24 mouse cellular contexts compared by ENCODE assay signal in genomic region chr11:95769208-95769607, GRCm38 (mm10). TPM values are rescaled to one million over a fixed set of nuclear protein-coding genes. Genes with fewer than 3 reads are reported as not detected.
DNase-seq lines count a peak whose midpoint lies in the region; ATAC-seq and TF ChIP-seq lines count a peak whose summit lies in the region.
"Had no signal": no experiment of that assay in that cellular context is flagged by ENCODE, and none has a peak within 500 bp of the region (broad histone marks: within the 10 kb centered on the region; RNA-seq: fewer than 3 reads in every experiment).

No protein-coding gene starts in this region.

- ATAC-seq in kidney, postnatal 0 days (replicated peaks; ENCODE audit: low FRiP score, low read depth): no peak
- ATAC-seq in midbrain, embryonic 11.5 days (ENCODE audit: low FRiP score): no peak
- no peak for ATAC-seq in midbrain, embryonic 13.5 days
- ATAC-seq: activated CD4-positive, CD25-positive, alpha-beta regulatory T cell, adult 4 months; CD4-positive, CD25-positive, alpha-beta regulatory T cell, adult 4 months; forebrain, embryonic 13.5 days; forebrain, embryonic 15.5 days; forebrain, postnatal 0 days had no signal

- no peak for DNase-seq in kidney, postnatal 0 days (ENCODE audit: low spot score)
- DNase-seq in kidney, postnatal 10 days: no peak
- peak; percentile 51 for DNase-seq in midbrain, embryonic 11.5 days (ENCODE audit: low spot score, missing footprints)
- no peak for DNase-seq in neural tube, embryonic 10.5 days (ENCODE audit: extremely low spot score, low spot score)
- DNase-seq: adrenal gland, adult 8-10 months; adrenal gland, postnatal 14 days; adrenal gland, postnatal 36 days; B cell, adult 2 months; cerebellum, adult 11-12 months; cerebellum, adult 2 months; cerebellum, adult 9-10 months; cerebellum, postnatal 10 days; cerebellum, postnatal 25 days; forebrain, postnatal 0 days had no signal

- TF ChIP-seq CTCF in kidney, postnatal 0 days (IDR thresholded peaks at IDR 0.05; ENCODE audit: low read depth): no peak

- WGBS in kidney, postnatal 0 days: 92% methylated on average over 10 of the region's 10 CpGs
- WGBS in midbrain, embryonic 11.5 days: 96% methylated on average over 10 of the region's 10 CpGs
- 88% methylated on average over 10 of the region's 10 CpGs for WGBS in midbrain, embryonic 13.5 days

- no peak overlapping the region for H3K4me2 ChIP-seq in kidney, postnatal 0 days (ENCODE audit: low read length)
- H3K4me2 ChIP-seq in midbrain, embryonic 11.5 days: no peak overlapping the region
- no peak overlapping the region for H3K4me2 ChIP-seq in midbrain, embryonic 13.5 days (replicated peaks)
- H3K4me2 ChIP-seq: embryonic facial prominence, embryonic 12.5 days; forebrain, embryonic 13.5 days; forebrain, embryonic 15.5 days had no signal

- H3K36me3 ChIP-seq in kidney, postnatal 0 days (ENCODE audit: insufficient read depth, low read length): peaks cover 10% of the 10 kb centered on the region; the same call in 1 of the 2 replicates
- no peaks in the 10 kb centered on the region for H3K36me3 ChIP-seq in midbrain, embryonic 11.5 days (ENCODE audit: control insufficient read depth, insufficient read depth, low read length)
- peaks cover 24% of the 10 kb centered on the region for H3K36me3 ChIP-seq in midbrain, embryonic 13.5 days

- no peak overlapping the region for H3K4me3 ChIP-seq in kidney, postnatal 0 days (replicated peaks; ENCODE audit: low read depth, low read length)
- H3K4me3 ChIP-seq in midbrain, embryonic 11.5 days (ENCODE audit: low read depth, low read length): no peak overlapping the region
- H3K4me3 ChIP-seq in midbrain, embryonic 13.5 days (replicated peaks): no peak overlapping the region
- H3K4me3 ChIP-seq: embryonic facial prominence, embryonic 10.5 days; embryonic facial prominence, embryonic 12.5 days; forebrain, embryonic 13.5 days; forebrain, embryonic 15.5 days had no signal

- no peaks in the 10 kb centered on the region for H3K9me3 ChIP-seq in kidney, postnatal 0 days (replicated peaks; ENCODE audit: low read length)
- no peaks in the 10 kb centered on the region for H3K9me3 ChIP-seq in midbrain, embryonic 11.5 days (ENCODE audit: control insufficient read depth, low read length)
- no peaks in the 10 kb centered on the region for H3K9me3 ChIP-seq in midbrain, embryonic 13.5 days
- H3K9me3 ChIP-seq: embryonic facial prominence, embryonic 10.5 days; embryonic facial prominence, embryonic 12.5 days; forebrain, embryonic 13.5 days; forebrain, embryonic 15.5 days; G1E had no signal

- H3K27me3 ChIP-seq in kidney, postnatal 0 days (ENCODE audit: insufficient read depth, low read length): no peaks in the 10 kb centered on the region
- H3K27me3 ChIP-seq in midbrain, embryonic 11.5 days (ENCODE audit: control insufficient read depth, insufficient read depth, low read length): no peaks in the 10 kb centered on the region
- H3K27me3 ChIP-seq in midbrain, embryonic 13.5 days: no peaks in the 10 kb centered on the region
- H3K27me3 ChIP-seq: CH12.LX; embryonic facial prominence, embryonic 12.5 days; forebrain, embryonic 13.5 days; forebrain, embryonic 15.5 days had no signal

- no peak overlapping the region for H3K9ac ChIP-seq in kidney, postnatal 0 days (ENCODE audit: low read depth, low read length)
- no peak overlapping the region for H3K9ac ChIP-seq in midbrain, embryonic 11.5 days (ENCODE audit: low read length)
- no peak overlapping the region for H3K9ac ChIP-seq in midbrain, embryonic 13.5 days (replicated peaks)
- H3K9ac ChIP-seq: embryonic facial prominence, embryonic 12.5 days; forebrain, embryonic 13.5 days; forebrain, embryonic 15.5 days; forebrain, postnatal 0 days had no signal

- H3K27ac ChIP-seq in kidney, postnatal 0 days: peak overlapping the region; percentile 39; the same call in 1 of the 2 replicates
- no peak overlapping the region for H3K27ac ChIP-seq in midbrain, embryonic 11.5 days (ENCODE audit: low read depth, low read length)
- no peak overlapping the region for H3K27ac ChIP-seq in midbrain, embryonic 13.5 days
- H3K27ac ChIP-seq: embryonic facial prominence, embryonic 10.5 days; embryonic facial prominence, embryonic 12.5 days; forebrain, embryonic 13.5 days; forebrain, embryonic 15.5 days had no signal

- H3K4me1 ChIP-seq in kidney, postnatal 0 days (replicated peaks; ENCODE audit: insufficient read depth, low read length): peaks cover 5% of the 10 kb centered on the region; the same call in 1 of the 2 replicates
- H3K4me1 ChIP-seq in midbrain, embryonic 11.5 days (ENCODE audit: control insufficient read depth, insufficient read depth, low read length): no peaks in the 10 kb centered on the region
- H3K4me1 ChIP-seq in midbrain, embryonic 13.5 days (replicated peaks): no peaks in the 10 kb centered on the region
- H3K4me1 ChIP-seq: forebrain, embryonic 13.5 days; forebrain, embryonic 15.5 days had no signal

RNA-seq across cellular contexts. Expression of gene B130006D01Rik, which starts 45.8 kb away (rescaled TPM):
- 0.22 and 0.42 TPM in 2 replicates for polyA plus RNA-seq in kidney, postnatal 0 days (2015; fragmentation: Nextera tagmentation; extraction: Ambion mirVana)
- 0.39 and 1.1 TPM in 2 replicates for polyA plus RNA-seq in midbrain, embryonic 11.5 days (2014; fragmentation: Nextera tagmentation; extraction: Ambion mirVana)
- polyA plus RNA-seq in midbrain, embryonic 13.5 days (2015; fragmentation: Nextera tagmentation; extraction: Ambion mirVana): 1.5 and 2.0 TPM in 2 replicates

RNA-seq across cellular contexts. Expression of gene Phospho1, which starts 55.1 kb away (rescaled TPM):
- 0.17 TPM in 1 of 2 replicates, not detected in the other for polyA plus RNA-seq in kidney, postnatal 0 days (2015; fragmentation: Nextera tagmentation; extraction: Ambion mirVana)
- not detected in 2 replicates for polyA plus RNA-seq in midbrain, embryonic 11.5 days (2014; fragmentation: Nextera tagmentation; extraction: Ambion mirVana)
- polyA plus RNA-seq in midbrain, embryonic 13.5 days (2015; fragmentation: Nextera tagmentation; extraction: Ambion mirVana): not detected in 2 replicates
- polyA plus RNA-seq: activated CD4-positive, CD25-positive, alpha-beta regulatory T cell, adult 4 months; CD4-positive, CD25-positive, alpha-beta regulatory T cell, adult 4 months; embryonic facial prominence, embryonic 10.5 days; embryonic facial prominence, embryonic 12.5 days; forebrain, embryonic 11.5 days; forebrain, embryonic 13.5 days; forebrain, embryonic 15.5 days; forebrain, postnatal 0 days had no signal

RNA-seq across cellular contexts. Expression of gene Zfp652, which starts 56.7 kb away (rescaled TPM):
- 14.8 and 17.1 TPM in 2 replicates for polyA plus RNA-seq in kidney, postnatal 0 days (2015; fragmentation: Nextera tagmentation; extraction: Ambion mirVana)
- 10.2 and 10.4 TPM in 2 replicates for polyA plus RNA-seq in midbrain, embryonic 11.5 days (2014; fragmentation: Nextera tagmentation; extraction: Ambion mirVana)
- 29.0 and 32.1 TPM in 2 replicates for polyA plus RNA-seq in midbrain, embryonic 13.5 days (2015; fragmentation: Nextera tagmentation; extraction: Ambion mirVana)
